Mouse (Mus musculus): ENCODE measurements around the gene Asic1.
"Not testable (repeated sequence)": the region's sequence is repeated elsewhere in the genome, so short reads cannot be mapped to it uniquely, and the experiment has no call there.

Gene Asic1

GRCm38 (mm10) chr15:99664600-99665451 lies 5.3 kb upstream of the Asic1 start:
- peak; percentile 74 to 83 for DNase-seq

GRCm38 (mm10) chr15:99667544-99667943 lies 2.6 kb upstream of the Asic1 start:
- no peak for DNase-seq

GRCm38 (mm10) chr15:99668881-99669280 lies 1.3 kb upstream of the Asic1 start:
- peak; percentile 68 to 75 for DNase-seq

- no peak for DNase-seq
These were observed 776 bp upstream of the Asic1 start for GRCm38 (mm10) chr15:99669392-99669791.

- DNase-seq = no peak
These were observed 949 bp downstream of the Asic1 start for GRCm38 (mm10) chr15:99670964-99671670.

- no peak for DNase-seq
These were observed 1.6 kb downstream of the Asic1 start for GRCm38 (mm10) chr15:99671783-99672182.

GRCm38 (mm10) chr15:99674866-99675265 lies 4.7 kb downstream of the Asic1 start:
- DNase-seq = no peak

- no peak for DNase-seq
These were observed 6.9 kb downstream of the Asic1 start for GRCm38 (mm10) chr15:99677089-99677488.

- DNase-seq = peak in 1 of 2 experiments; percentile 48
These were observed 8.1 kb downstream of the Asic1 start for GRCm38 (mm10) chr15:99678063-99678800.

- no peak for DNase-seq
These were observed 8.8 kb downstream of the Asic1 start for GRCm38 (mm10) chr15:99679008-99679407.

- no peak for DNase-seq
These were observed 12.7 kb downstream of the Asic1 start for GRCm38 (mm10) chr15:99682880-99683279.

GRCm38 (mm10) chr15:99684156-99684555 lies 14.0 kb downstream of the Asic1 start:
- no peak for DNase-seq

- DNase-seq = peak in 1 of 2 experiments; percentile 64
These were observed 18.5 kb downstream of the Asic1 start for GRCm38 (mm10) chr15:99688712-99689111.

- no peak for DNase-seq
These were observed 20.8 kb downstream of the Asic1 start for GRCm38 (mm10) chr15:99690924-99691323.

GRCm38 (mm10) chr15:99691976-99692375 lies 21.8 kb downstream of the Asic1 start:
- DNase-seq = no peak

GRCm38 (mm10) chr15:99697309-99697708 lies 27.1 kb downstream of the Asic1 start:
- DNase-seq = no peak

- DNase-seq = peak in 1 of 2 experiments; percentile 53
These were observed 28.4 kb downstream of the Asic1 start for GRCm38 (mm10) chr15:99698533-99699085.

- no peak for DNase-seq
These were observed 29.5 kb downstream of the Asic1 start for GRCm38 (mm10) chr15:99699715-99700114.

GRCm38 (mm10) chr15:99700219-99701106 lies 30.3 kb downstream of the Asic1 start:
- no peak for DNase-seq

- DNase-seq = not testable (repeated sequence)
These were observed 31.5 kb downstream of the Asic1 start for GRCm38 (mm10) chr15:99701640-99701998.

GRCm38 (mm10) chr15:99701999-99702900 lies 32.1 kb downstream of the Asic1 start, which contains the start of gene Smarcd1:
Gene Smarcd1, plus strand, starts transcription at chr15:99702129.
- DNase-seq = peak; percentile 93 to 95
